Mouse (Mus musculus) retina, embryonic 14.5 days (tissue): Measurements from ENCODE around the gene Kif12.
A peak's percentile ranks its signal among the peaks of the same experiment; 100 is the strongest.

ENCODE experiments used
- DNase-seq: peaks from one replicate; pipeline ENCODE4 v3.0.0-alpha.2; 2015; ENCODE audit warnings: low spot score

The Kif12 gene

GRCm38 (mm10) chr4:63158192-63158591, 13.7 kb downstream of the Kif12 start:
- no peak for DNase-seq

GRCm38 (mm10) chr4:63156726-63157634, 15.0 kb downstream of the Kif12 start:
- no peak for DNase-seq

GRCm38 (mm10) chr4:63155596-63155995, 16.3 kb downstream of the Kif12 start:
- no peak for DNase-seq

- no peak for DNase-seq
Observed at GRCm38 (mm10) chr4:63154699-63155098, 17.2 kb downstream of the Kif12 start, which contains the start of gene Ambp. Gene Ambp, minus strand, starts transcription at chr4:63154799.

- DNase-seq, result no peak
Observed at GRCm38 (mm10) chr4:63154028-63154427, 17.9 kb downstream of the Kif12 start.

- DNase-seq, result no peak
Observed at GRCm38 (mm10) chr4:63151127-63151526, 20.8 kb downstream of the Kif12 start.

GRCm38 (mm10) chr4:63147268-63147667, 24.7 kb downstream of the Kif12 start:
- DNase-seq, result no peak

- no peak for DNase-seq
Observed at GRCm38 (mm10) chr4:63129891-63130624, 41.9 kb downstream of the Kif12 start.

- DNase-seq, result peak; percentile 41
Observed at GRCm38 (mm10) chr4:63124861-63125466, 47.0 kb downstream of the Kif12 start.

- peak; percentile 92 for DNase-seq
Observed at GRCm38 (mm10) chr4:63118639-63119437, 53.1 kb downstream of the Kif12 start.
